Mouse (Mus musculus) limb, embryonic 12.5 days (tissue): ENCODE measurements around the gene Mapt. TPM values are rescaled to one million over a fixed set of nuclear protein-coding genes. Genes with fewer than 3 reads are reported as not detected.

Experiments used
- ATAC-seq: fragments of 200-750 bp; cut with Nextera tagmentation; 2 replicates; pipeline ENCODE4 v1.8.0; 2017; ENCODE audit warnings: low read depth, moderate TSS enrichment; ENCODE audit not compliant: insufficient number of reproducible peaks, insufficient read depth, low FRiP score, low TSS enrichment
- H3K27ac ChIP-seq: fragments of 300-500 bp; sonication (generic); 2 replicates; pipeline ENCODE4 v1.5.1; 2016; ENCODE audit warnings: mild to moderate bottlenecking, moderate library complexity
- H3K27me3 ChIP-seq: fragments of 300-500 bp; sonication (generic); 2 replicates; pipeline ENCODE4 v1.6.1; 2016; ENCODE audit warnings: mild to moderate bottlenecking, moderate library complexity
- H3K36me3 ChIP-seq: fragments of 300-500 bp; sonication (generic); 2 replicates; pipeline ENCODE4 v1.6.1; 2016; ENCODE audit warnings: mild to moderate bottlenecking, moderate library complexity
- H3K4me1 ChIP-seq: fragments of 300-500 bp; sonication (generic); replicated peaks from 2 replicates; pipeline ENCODE4 v1.6.1; 2016
- H3K4me2 ChIP-seq: fragments of 300-500 bp; sonication (generic); 2 replicates; pipeline ENCODE4 v1.6.1; 2016; ENCODE audit warnings: mild to moderate bottlenecking, moderate library complexity
- H3K4me3 ChIP-seq: fragments of 300-500 bp; sonication (generic); replicated peaks from 2 replicates; pipeline ENCODE4 v1.5.1; 2016; ENCODE audit warnings: mild to moderate bottlenecking
- H3K9ac ChIP-seq: fragments of 300-500 bp; sonication (generic); replicated peaks from 2 replicates; pipeline ENCODE4 v1.6.1; 2016; ENCODE audit warnings: mild to moderate bottlenecking, moderate library complexity
- H3K9me3 ChIP-seq: fragments of 300-500 bp; sonication (generic); 2 replicates; pipeline ENCODE4 v1.6.1; 2016; ENCODE audit warnings: mild to moderate bottlenecking, moderate library complexity
- WGBS: fragments of 180-500 bp; shearing (Covaris S2); methylation state at CpG from one replicate; pipeline ENCODE4 v1.1.7; 2016; 5-methylcytosine and 5-hydroxymethylcytosine counted together
- polyA plus RNA-seq: library from polyadenylated mRNA; unstranded; fragments of >200 nt; fragmentation: Nextera tagmentation; extraction: Ambion mirVana; gene quantifications from 2 replicates; pipeline ENCODE4 v1.2.1, GENCODE M21; 2016

The Mapt gene
- polyA plus RNA-seq, 1 experiment from 2014 or later, result 3.0 TPM

GRCm38 (mm10) chr11:104278222-104278621 lies 47.0 kb downstream of the Mapt start:
- H3K4me3 ChIP-seq, result no peak overlapping the region
- H3K4me2 ChIP-seq, result peak overlapping the region; percentile 39
- H3K27ac ChIP-seq, result no peak overlapping the region
- no peak overlapping the region for H3K9ac ChIP-seq
- ATAC-seq, result no peak
- peaks cover 9% of the 10 kb centered on the region for H3K4me1 ChIP-seq
- WGBS, result 4% methylated on average over 20 of the region's 20 CpGs
- H3K9me3 ChIP-seq, result no peaks in the 10 kb centered on the region
- no peaks in the 10 kb centered on the region for H3K36me3 ChIP-seq
- no peaks in the 10 kb centered on the region; the same call in 1 of the 2 replicates for H3K27me3 ChIP-seq

GRCm38 (mm10) chr11:104279049-104279448 lies 47.9 kb downstream of the Mapt start:
- Histone ChIP-seq H3K4me1 (peaks cover 9% of the 10 kb centered on the region), H3K4me3 (no peak overlapping the region), H3K9me3 (no peaks in the 10 kb centered on the region), H3K27ac (no peak overlapping the region), H3K4me2 (no peak overlapping the region), H3K27me3 (no peaks in the 10 kb centered on the region; the same call in 1 of the 2 replicates), H3K9ac (no peak overlapping the region), H3K36me3 (no peaks in the 10 kb centered on the region)
- WGBS, result 76% methylated on average over 4 of the region's 4 CpGs
- no peak for ATAC-seq

GRCm38 (mm10) chr11:104279538-104279937 lies 48.3 kb downstream of the Mapt start:
- Histone ChIP-seq H3K9ac (no peak overlapping the region), H3K27me3 (no peaks in the 10 kb centered on the region; the same call in 1 of the 2 replicates), H3K4me1 (peaks cover 9% of the 10 kb centered on the region), H3K4me2 (no peak overlapping the region), H3K27ac (no peak overlapping the region), H3K9me3 (no peaks in the 10 kb centered on the region), H3K36me3 (no peaks in the 10 kb centered on the region), H3K4me3 (no peak overlapping the region)
- 54% methylated on average over 3 of the region's 3 CpGs for WGBS
- no peak for ATAC-seq

- Histone ChIP-seq H3K9ac (0 out of 2 replicates have a peak overlapping the region, but pooled peaks have one; percentile 18), H3K36me3 (no peaks in the 10 kb centered on the region), H3K9me3 (no peaks in the 10 kb centered on the region), H3K27me3 (no peaks in the 10 kb centered on the region; the same call in 1 of the 2 replicates), H3K4me2 (no peak overlapping the region), H3K4me1 (peaks cover 9% of the 10 kb centered on the region), H3K4me3 (no peak overlapping the region), H3K27ac (no peak overlapping the region)
- ATAC-seq, result no peak
- WGBS, result 80% methylated on average over 5 of the region's 5 CpGs
Measured at GRCm38 (mm10) chr11:104281501-104281900, 50.3 kb downstream of the Mapt start.

- no peaks in the 10 kb centered on the region for H3K9me3 ChIP-seq
- H3K9ac ChIP-seq, result no peak overlapping the region
- no peak overlapping the region for H3K4me2 ChIP-seq
- H3K27ac ChIP-seq, result no peak overlapping the region
- no peaks in the 10 kb centered on the region for H3K27me3 ChIP-seq
- no peak overlapping the region for H3K4me3 ChIP-seq
- H3K4me1 ChIP-seq, result peaks cover 9% of the 10 kb centered on the region; the same call in 1 of the 2 replicates
- H3K36me3 ChIP-seq, result no peaks in the 10 kb centered on the region
- WGBS, result 94% methylated on average over 18 of the region's 18 CpGs
- no peak for ATAC-seq
Measured at GRCm38 (mm10) chr11:104287113-104287512, 55.9 kb downstream of the Mapt start.

GRCm38 (mm10) chr11:104288835-104289198 lies 57.6 kb downstream of the Mapt start:
- Histone ChIP-seq H3K9me3 (no peaks in the 10 kb centered on the region), H3K4me3 (no peak overlapping the region), H3K27ac (peak overlapping the region; percentile 62; the same call in 1 of the 2 replicates), H3K4me1 (peaks cover 9% of the 10 kb centered on the region; the same call in 1 of the 2 replicates), H3K36me3 (no peaks in the 10 kb centered on the region), H3K27me3 (no peaks in the 10 kb centered on the region), H3K9ac (no peak overlapping the region), H3K4me2 (no peak overlapping the region)
- no peak for ATAC-seq
- 58% methylated on average over 6 of the region's 6 CpGs for WGBS

- peak; percentile 68 for ATAC-seq
- peak overlapping the region; percentile 62 for H3K27ac ChIP-seq
Measured at GRCm38 (mm10) chr11:104289199-104290031, 58.2 kb downstream of the Mapt start.

GRCm38 (mm10) chr11:104292443-104293220 lies 61.4 kb downstream of the Mapt start:
- Histone ChIP-seq H3K27ac (no peak overlapping the region), H3K4me2 (no peak overlapping the region), H3K4me3 (no peak overlapping the region), H3K36me3 (no peaks in the 10 kb centered on the region), H3K4me1 (peaks cover 14% of the 10 kb centered on the region; the same call in 1 of the 2 replicates), H3K9ac (no peak overlapping the region), H3K27me3 (no peaks in the 10 kb centered on the region), H3K9me3 (no peaks in the 10 kb centered on the region)
- WGBS, result 88% methylated on average over 7 of the region's 7 CpGs
- ATAC-seq, result no peak

More at GRCm38 (mm10) chr11:104289199-104290031, 58.2 kb downstream of the Mapt start:
- Histone ChIP-seq H3K4me1 (peaks cover 9% of the 10 kb centered on the region; the same call in 1 of the 2 replicates), H3K36me3 (no peaks in the 10 kb centered on the region), H3K4me3 (no peak overlapping the region), H3K27me3 (no peaks in the 10 kb centered on the region), H3K9me3 (no peaks in the 10 kb centered on the region), H3K4me2 (peak overlapping the region; percentile 5; the same call in 1 of the 2 replicates), H3K9ac (no peak overlapping the region)
- 15% methylated on average over 13 of the region's 13 CpGs for WGBS

- H3K27ac ChIP-seq, result no peak overlapping the region
- 78% methylated on average over 9 of the region's 9 CpGs for WGBS
- no peak for ATAC-seq
- peaks cover 14% of the 10 kb centered on the region; the same call in 1 of the 2 replicates for H3K4me1 ChIP-seq
- no peak overlapping the region for H3K4me2 ChIP-seq
- no peak overlapping the region for H3K9ac ChIP-seq
- no peaks in the 10 kb centered on the region for H3K27me3 ChIP-seq
- no peak overlapping the region for H3K4me3 ChIP-seq
- no peaks in the 10 kb centered on the region for H3K9me3 ChIP-seq
- no peaks in the 10 kb centered on the region for H3K36me3 ChIP-seq
Measured at GRCm38 (mm10) chr11:104293241-104293640, 62.1 kb downstream of the Mapt start.

- no peak overlapping the region for H3K9ac ChIP-seq
- no peaks in the 10 kb centered on the region for H3K9me3 ChIP-seq
- 67% methylated on average over 5 of the region's 5 CpGs for WGBS
- H3K27ac ChIP-seq, result no peak overlapping the region
- H3K4me3 ChIP-seq, result no peak overlapping the region
- H3K4me1 ChIP-seq, result peaks cover 5% of the 10 kb centered on the region; the same call in 1 of the 2 replicates
- H3K27me3 ChIP-seq, result no peaks in the 10 kb centered on the region
- ATAC-seq, result no peak
- no peak overlapping the region for H3K4me2 ChIP-seq
- H3K36me3 ChIP-seq, result no peaks in the 10 kb centered on the region
Measured at GRCm38 (mm10) chr11:104295145-104295544, 64.0 kb downstream of the Mapt start.

GRCm38 (mm10) chr11:104295656-104296055 lies 64.5 kb downstream of the Mapt start:
- H3K4me3 ChIP-seq, result no peak overlapping the region
- H3K4me1 ChIP-seq, result peaks cover 5% of the 10 kb centered on the region; the same call in 1 of the 2 replicates
- no peaks in the 10 kb centered on the region for H3K27me3 ChIP-seq
- no peak overlapping the region for H3K27ac ChIP-seq
- H3K4me2 ChIP-seq, result no peak overlapping the region
- 24% methylated on average over 6 of the region's 6 CpGs for WGBS
- no peak overlapping the region for H3K9ac ChIP-seq
- no peak for ATAC-seq
- H3K9me3 ChIP-seq, result no peaks in the 10 kb centered on the region
- no peaks in the 10 kb centered on the region for H3K36me3 ChIP-seq
